Mouse (Mus musculus) heart, postnatal 36 days (tissue): ENCODE data around the gene Samd14. TPM values are rescaled to one million over a fixed set of nuclear protein-coding genes. Genes with fewer than 3 reads are reported as not detected.

Source experiments
- DNase-seq, 2 experiments: peaks; one replicate each; pipeline ENCODE4 v3.0.0; 2021 to 2022
- intact Hi-C: fragments of 180-260 bp; cut with DNase I; formaldehyde crosslinking; loops from one replicate; pipeline ENCODE4 v1.15.1; 2025
- total RNA-seq, 2 experiments: library from RNA; stranded (reverse); gene quantifications; 2 replicates each; pipeline ENCODE4 v1.2.3; 2021

The Samd14 gene
- total RNA-seq, 2 experiments from 2014 or later: 1.2 to 1.3 TPM

DNA sequence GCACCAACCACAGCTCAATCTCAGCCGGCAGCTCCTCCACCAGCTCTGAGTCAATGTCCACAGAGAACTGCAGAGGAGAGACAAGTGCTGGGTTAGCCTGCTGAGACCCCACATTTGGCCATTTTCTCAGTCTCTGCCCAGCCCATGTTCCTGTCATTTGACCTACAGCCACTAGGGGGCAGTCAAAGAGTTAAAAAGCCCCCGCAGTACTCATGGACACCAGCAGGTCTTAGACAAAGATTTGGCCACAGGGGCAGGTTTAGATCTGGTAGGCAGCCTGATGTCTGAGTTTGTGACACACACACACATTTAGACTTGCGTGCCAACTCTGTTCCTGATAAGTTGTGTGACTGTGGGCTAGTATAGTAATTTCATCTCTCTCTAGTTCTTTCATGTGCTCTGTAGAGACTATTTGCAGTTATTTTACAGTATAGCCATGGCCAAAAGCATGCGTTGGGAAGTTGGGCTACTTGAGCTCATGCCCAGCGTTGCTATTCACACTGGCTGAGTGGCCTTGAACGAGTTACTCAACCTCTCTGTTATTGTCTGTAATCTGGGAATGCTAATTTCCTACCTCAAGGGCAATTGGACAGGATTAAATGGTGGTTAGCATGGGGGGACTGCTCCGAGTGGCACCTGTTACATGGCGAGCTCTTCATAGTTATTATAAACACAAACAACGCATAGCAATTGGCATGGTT lies 37.5 kb downstream of the Samd14 start:
- DNase-seq: peak; percentile 61 to 64

DNA sequence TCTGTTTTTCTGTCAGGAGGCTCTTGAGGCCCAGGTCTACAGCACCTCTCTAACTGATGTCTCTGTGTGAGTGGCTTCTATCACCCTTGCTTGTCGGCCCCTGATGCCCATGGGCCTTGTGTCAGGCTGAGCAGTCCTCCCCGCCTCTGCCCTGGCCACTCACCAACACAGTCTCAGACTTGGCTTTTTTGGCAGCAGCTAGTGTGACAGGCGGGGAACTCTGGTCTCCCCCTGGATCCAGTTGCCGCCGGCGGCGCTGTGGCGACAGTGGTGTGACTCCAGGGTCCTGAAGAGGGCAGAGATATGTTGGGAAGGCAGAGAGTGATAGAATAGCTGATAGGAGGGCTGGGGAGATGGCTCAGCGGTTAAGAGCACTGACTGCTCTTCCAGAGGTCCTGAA lies 43.4 kb downstream of the Samd14 start:
- intact Hi-C loops: no loop called here
- no peak for DNase-seq

More for the DNA sequence above, 37.5 kb downstream of the Samd14 start:
- intact Hi-C loops: loop anchor here (1.0 to 5.0 kb wide), 3 partner anchors 60 to 205 kb away; no protein-coding TSS in a partner anchor

DNA sequence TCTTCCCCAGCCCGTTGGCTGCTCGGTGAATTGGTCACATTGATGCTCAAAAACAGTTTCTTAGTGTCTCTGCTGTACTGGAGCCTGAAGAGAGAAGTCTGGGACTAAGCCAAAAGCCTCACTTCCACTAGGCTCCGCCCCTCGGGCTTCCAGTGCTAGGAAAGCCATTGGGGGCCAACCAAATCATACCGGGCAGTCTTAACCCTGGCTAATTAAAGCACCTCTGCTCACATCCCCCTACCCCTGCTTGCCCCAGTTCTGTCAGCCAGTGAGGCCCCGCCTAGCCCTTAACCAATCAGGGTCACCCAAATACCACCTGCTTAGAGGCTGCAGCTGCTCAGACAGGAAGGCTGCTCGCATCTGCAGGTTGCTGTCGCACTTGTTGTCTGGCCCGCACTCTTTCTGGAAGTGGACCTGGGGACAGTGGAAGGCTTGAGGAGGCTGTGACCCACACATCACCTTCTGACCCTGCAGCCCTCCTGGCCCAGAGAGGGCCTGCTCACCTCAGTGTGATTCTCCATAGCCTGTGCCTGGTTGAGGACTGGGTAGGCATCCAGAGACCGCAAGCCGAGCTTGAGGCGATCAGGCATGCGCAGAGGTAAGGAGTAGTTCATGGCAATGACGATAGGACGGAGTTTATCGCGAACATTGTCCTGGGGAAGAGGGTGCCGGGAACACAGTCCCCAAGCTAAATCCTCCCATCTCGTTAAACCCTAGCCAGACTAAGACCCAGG lies 47.3 kb downstream of the Samd14 start:
- intact Hi-C loops: no loop called here
- no peak for DNase-seq

DNA sequence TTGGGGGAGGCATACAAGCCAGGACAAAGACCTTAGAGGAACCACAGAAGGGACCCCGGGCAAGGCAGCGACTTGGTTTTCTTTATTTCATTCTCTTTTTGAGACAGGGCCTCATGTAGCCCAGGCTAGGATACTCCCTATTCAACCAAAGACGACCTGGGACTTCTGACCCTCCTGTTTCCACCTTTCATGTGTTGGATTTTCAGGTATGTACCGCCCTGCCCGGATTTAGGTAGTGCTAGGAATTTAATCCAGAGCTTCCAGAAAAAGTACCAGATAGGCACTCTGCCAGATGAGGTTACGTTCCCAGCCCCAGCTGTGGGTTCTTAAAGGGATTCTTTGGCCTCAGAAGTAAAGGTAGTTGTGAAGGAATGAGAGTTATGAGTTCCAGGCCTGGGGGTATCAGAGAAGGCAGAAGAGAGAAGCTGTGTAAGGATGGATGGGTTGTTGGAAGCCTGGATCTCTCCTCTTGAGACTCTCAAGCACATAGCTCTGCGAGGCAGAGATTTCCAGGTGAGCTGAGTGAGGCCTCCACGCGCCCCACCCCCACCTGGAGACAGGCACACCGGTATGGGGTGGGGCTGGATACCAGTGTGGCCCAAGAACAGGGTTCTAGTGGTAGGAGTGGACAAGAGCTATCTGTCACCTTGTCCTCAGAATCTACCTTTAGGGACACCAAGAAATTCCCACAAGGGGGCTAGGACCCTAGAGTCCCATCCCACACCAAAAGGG lies 59.7 kb downstream of the Samd14 start:
- intact Hi-C loops: no loop called here
- no peak for DNase-seq

DNA sequence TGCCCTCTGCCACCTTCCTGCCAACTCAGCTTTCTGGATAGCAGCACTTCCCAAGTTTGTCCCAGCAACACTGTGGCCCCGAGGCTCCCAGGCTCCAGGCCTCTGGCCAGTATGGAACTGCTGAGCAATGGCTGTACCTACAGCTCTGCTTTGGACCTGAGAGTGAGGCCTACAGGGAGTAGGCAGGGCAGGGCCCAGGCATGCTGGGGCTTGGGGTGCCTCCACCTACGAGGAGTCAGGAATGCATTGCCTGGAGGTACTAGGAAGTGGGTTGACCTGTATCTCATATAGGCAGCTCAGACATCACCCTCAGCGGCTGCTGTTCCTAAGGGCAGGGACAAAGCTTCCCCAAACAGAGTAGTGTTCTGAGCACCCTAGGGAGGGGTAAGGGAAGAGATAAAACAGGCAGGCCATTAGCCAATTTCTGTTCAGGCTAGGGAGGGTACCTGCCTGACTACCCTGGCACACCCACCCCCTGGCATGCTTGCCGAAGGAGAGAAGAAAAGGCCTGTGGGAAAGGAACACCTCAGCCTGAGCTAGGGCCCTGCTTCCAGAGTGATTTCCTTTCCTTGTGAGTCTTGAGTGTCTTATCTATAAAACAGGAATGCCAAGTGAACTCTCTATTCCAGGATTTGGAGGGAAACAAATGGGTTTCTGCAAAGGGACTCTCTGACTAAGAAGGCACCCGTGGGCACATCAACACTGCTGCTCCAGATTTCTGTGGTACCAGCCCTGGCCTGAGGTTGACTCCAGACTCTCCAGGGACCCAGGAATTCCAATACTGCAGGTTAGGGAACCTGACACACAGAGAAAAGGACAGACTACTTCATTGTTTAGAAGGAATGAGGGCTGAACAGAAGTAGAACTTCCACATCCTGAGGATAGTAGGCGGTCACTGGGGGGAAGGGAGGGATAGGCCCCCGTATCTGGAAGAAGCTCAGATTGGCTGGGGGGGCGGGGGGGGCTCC lies 60.7 kb downstream of the Samd14 start:
- intact Hi-C loops: no loop called here
- no peak for DNase-seq

DNA sequence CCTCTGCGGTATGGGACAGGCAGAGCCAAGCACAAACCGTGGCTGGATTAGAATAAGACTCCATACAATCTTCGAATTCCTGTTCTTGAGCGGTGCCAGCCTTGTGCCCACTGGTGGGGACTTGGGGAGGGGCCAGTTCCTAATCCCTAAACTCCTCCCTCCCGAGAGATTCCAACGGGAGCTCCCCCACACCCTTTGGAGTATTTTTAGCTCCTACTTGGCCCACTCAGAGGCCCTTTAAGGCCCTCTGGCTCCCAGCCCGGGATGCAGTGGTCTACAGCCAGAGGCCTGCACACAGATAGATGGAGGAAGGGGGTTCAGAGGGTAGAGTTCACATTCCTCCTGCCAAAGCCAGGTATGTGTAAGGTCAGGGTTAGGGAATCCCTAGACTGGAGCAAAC lies 61.6 kb downstream of the Samd14 start:
- DNase-seq: peak; percentile 50 to 53
- intact Hi-C loops: no loop called here

DNA sequence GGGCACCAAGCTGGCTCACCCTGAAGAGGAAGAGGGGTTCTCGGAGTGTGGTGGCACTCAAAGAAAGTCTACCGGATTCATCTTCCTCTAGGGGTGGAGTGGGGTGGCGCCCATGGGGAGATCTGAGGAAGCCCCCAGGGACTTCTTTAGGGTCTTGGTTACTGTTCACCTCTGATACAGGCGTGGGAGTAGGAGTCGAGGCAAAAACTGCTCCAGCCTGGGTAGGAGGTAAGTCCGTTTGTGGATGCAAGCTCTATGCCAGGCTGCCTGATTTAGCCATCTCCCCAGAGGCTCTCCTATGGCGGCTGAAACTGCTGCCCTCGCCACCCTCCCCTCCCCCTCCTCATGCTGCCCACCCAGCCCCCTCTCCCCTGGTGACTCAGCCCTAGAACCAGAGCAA lies 62.5 kb downstream of the Samd14 start:
- intact Hi-C loops: no loop called here
- no peak for DNase-seq

DNA sequence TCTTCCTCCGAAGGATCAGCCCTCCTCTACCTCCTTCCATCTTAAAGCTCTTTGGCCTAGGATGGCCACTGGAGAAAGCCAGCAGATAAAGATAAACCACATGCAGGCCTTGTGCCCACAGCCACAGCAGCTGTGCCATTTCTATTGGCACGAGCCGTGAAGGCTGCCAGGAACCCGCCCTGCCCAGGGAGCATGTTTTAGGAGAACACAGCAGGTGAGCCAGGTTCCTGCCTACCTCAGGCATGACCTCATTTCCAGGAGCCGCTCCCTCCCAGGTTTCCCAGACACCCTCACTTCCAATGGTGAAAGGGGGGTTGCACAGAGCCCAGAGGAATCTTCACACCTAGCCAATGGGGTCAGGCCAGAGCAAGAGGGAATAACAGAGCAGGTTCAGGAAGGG lies 63.1 kb downstream of the Samd14 start:
- intact Hi-C loops: no loop called here
- no peak for DNase-seq

DNA sequence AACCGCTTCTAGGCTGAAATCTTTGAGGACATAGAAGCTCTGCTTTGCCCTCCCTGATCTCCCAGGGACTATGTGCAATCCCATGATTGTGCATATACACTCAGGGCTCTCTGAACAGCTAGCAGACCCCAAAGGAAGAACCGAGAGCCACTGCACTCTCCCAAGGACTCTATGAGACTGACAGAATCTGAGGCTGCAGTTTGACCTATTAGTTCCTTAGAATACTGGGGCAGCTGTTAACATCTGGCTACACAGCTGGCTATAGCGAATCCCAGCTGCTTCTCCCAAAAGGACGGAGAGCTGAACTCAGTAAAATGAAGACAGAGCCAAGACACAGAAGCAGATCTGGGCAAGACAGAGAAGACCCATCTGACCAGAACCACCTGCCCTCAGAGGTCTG lies 64.2 kb downstream of the Samd14 start:
- intact Hi-C loops: loop anchor here (2.0 kb wide), 1 partner anchor 25 kb away; no protein-coding TSS in a partner anchor
- no peak for DNase-seq

DNA sequence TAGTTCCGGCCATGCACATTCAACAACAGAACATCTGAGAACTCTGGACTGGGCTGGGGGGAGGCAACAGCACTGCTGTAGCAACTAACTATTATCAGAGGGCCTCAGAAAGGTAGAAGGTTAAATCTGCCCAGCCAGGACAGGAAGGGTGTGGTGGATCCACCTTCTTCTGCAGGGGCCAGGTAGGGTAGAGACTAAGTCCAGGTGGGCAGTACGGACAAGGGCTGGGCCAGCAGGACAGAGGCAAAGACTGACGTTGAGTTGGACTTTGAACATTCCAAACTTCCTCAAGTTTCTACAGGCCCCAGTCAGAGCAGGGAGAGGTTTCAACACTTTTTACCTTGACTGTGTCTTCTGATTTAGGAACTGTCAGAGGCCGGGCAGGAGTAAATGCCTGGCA lies 65.0 kb downstream of the Samd14 start:
- DNase-seq: no peak
- intact Hi-C loops: loop anchor here (2.0 kb wide), 1 partner anchor 26 kb away; no protein-coding TSS in a partner anchor

DNA sequence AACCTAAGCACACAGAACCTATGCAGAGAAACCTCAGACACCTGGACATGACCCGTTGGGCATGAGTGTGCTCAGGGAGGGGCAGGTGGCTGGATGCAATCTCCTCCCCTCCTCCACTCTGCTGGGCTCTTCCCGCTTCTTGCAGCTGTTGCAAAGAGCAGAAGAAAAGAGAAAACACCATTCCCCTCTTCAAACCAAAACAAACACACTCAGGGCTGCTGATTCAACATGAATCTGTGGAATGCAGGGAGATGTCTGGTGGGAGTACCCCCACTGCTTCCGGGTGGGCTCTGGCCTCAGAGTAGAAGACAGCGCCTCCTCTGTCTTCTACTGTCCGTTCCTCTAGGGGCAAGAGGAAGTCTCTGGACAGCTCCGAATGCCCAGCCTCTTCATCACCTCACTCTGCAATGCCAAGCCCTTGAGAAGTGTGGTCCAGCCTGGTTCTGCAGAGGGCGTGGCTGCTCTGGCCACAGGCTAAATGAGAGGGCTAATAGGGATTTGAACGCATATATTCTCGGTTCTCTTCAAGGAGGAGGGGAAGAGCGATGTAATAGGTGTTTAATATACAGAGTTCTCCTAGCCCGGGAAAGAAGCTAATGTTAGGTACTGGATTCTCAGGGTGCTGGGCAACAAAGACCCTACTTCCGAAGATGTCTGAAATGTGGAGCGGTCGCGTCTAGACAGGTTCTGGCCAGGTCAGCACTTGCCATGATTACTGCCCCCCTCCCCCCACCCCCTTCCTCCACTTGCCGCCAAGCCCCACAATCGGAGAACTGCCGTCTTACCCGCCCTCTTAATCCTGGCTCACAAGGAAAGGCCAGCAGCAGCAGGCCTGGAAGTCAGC lies 65.7 kb downstream of the Samd14 start:
- intact Hi-C loops: loop anchor here (1.0 to 2.0 kb wide), 2 partner anchors 27 to 32 kb away; no protein-coding TSS in a partner anchor
- no peak for DNase-seq

Other genes starting within 250 kb of the Samd14 start
- gene Tmem92, start 227.2 kb upstream of the Samd14 start, total RNA-seq: not detected
- gene Col1a1, start 73.7 kb upstream of the Samd14 start, total RNA-seq: 100 to 1,000 TPM; 144 to 156 TPM
- gene Hils1, start 42.3 kb upstream of the Samd14 start, total RNA-seq: not detected
- 100 to 1,000 TPM; 185 to 189 TPM for gene Sgca, start 33.6 kb upstream of the Samd14 start, total RNA-seq
- gene Ppp1r9b, start 18.8 kb upstream of the Samd14 start, total RNA-seq: 10 to 100 TPM; 46.3 to 50.8 TPM
- gene Pdk2, start 31.5 kb downstream of the Samd14 start, total RNA-seq: 100 to 1,000 TPM; 439 to 481 TPM
- gene Itga3, start 66.9 kb downstream of the Samd14 start, total RNA-seq: 10 to 100 TPM; 11.2 to 11.4 TPM
- not detected for gene Dlx3, start 110.2 kb downstream of the Samd14 start, total RNA-seq
- not detected for gene Dlx4, start 136.4 kb downstream of the Samd14 start, total RNA-seq